Mouse (Mus musculus) cerebellum, postnatal 25 days (tissue): ENCODE measurements around the gene Limd2.

Experiments used
- DNase-seq, 2 experiments: peaks; one replicate each; pipeline ENCODE4 v3.0.0; 2021; ENCODE audit warnings: mixed read lengths in 2 of 2

The Limd2 gene

DNA sequence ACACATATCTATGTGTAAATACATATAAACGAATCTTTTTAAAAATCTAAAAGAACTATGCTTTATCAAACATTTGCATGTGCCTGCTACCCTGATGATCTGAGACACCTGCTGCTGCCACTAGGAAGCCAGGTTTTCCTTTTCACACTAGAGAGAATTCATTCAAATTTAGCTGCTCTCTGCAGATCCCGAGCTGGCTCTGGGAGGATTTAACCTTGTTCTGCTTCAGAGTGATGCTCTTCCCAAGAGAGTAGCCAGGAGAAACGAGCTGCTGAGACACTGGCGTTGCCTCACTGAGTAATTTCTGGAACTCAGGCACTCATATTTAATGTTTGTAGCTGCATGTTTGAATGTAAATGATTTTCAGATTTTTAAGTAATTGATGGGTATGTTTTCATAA, 35.9 kb downstream of the Limd2 start:
- DNase-seq = no peak

DNA sequence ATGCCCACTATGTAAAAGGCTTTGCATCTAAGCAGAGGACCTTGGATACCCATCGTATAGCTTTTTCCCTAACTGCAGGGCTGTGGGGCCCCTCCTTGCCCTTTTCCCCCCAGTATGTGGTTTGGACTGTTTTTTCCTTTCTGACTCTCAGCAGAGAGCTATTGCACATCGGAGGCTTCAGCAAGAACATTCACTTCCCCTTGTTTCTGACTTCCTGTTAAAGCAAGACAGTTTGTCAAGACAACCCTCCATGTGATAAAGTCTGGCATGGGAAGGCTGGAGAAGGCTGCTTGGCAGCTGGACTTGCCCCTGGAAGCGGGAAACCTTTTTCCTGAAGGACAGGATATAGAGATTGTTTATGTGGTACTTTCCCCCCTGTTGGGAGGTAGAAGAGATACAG, 37.9 kb downstream of the Limd2 start:
- no peak for DNase-seq

DNA sequence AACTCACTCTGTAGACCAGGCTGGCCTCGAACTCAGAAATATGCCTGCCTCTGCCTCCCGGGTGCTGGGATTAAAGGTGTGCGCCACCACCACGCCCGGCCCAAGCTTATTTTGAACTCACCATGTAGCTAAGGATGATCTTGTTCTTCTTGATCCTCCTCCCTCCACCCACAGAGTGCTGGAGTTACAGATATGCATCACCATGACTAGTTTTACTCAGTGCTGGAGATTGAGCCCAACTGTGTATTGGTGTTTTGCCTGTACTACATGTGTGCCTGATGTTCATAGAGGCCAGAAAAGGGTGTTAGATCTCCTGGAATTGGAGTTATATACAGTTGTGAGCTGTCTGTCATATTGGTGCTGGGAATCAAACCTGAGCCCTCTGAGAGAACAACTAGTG, 38.4 kb downstream of the Limd2 start:
- no peak for DNase-seq

DNA sequence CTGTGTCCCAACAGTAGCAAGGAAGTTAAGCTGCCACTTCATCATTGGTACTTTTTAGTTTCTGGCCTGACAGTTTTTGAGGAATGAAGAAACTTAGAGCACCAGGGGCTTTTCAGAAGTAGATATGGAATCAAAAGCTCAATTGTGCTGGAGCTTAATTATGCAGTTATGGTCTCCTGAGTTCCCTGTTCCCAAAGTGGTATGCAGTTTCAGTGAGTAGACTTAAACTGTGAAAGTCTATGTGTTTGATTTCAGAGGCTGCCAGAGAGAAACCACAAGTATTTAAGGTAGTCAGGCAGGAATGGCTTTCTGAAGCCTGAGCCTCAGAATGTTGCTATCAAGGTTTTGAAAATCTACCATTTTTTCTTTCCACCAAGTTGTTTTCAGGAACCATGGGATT, 49.0 kb downstream of the Limd2 start:
- no peak for DNase-seq
